Mouse (Mus musculus) MEL (cell line): ENCODE data around the gene Thap4. TPM values are rescaled to one million over a fixed set of nuclear protein-coding genes. Genes with fewer than 3 reads are reported as not detected.
"Not testable (repeated sequence)": the region's sequence is repeated elsewhere in the genome, so short reads cannot be mapped to it uniquely, and the experiment has no call there.

Experiments used
- DNase-seq: peaks from one replicate; pipeline ENCODE4 v3.0.0; 2011; ENCODE audit warnings: low read depth, low spot score
- H3K27ac ChIP-seq: 2 replicates; pipeline ENCODE4 v1.5.1; 2012; ENCODE audit warnings: low read depth, mild to moderate bottlenecking, control low read depth, low read length, moderate library complexity; ENCODE audit not compliant: control insufficient read depth
- H3K27me3 ChIP-seq, 2 experiments: fragments of 150-350 bp in 1 of 2; sonication (generic) in 1 of 2; 2 replicates each; pipeline ENCODE4 v1.6.1; 2012; ENCODE audit warnings: low read length in 2 of 2, mild to moderate bottlenecking in 2 of 2, improper control_type of control experiment in 1 of 2, moderate library complexity in 1 of 2; ENCODE audit not compliant: insufficient read depth in 2 of 2, control insufficient read depth in 1 of 2
- H3K36me3 ChIP-seq, 2 experiments: 2 replicates each; pipeline ENCODE4 v1.6.1; 2012 to 2014; ENCODE audit warnings: low read length in 2 of 2, improper control_type of control experiment in 1 of 2, inconsistent platforms in 1 of 2, mild to moderate bottlenecking in 1 of 2; ENCODE audit not compliant: insufficient read depth in 2 of 2, control insufficient read depth in 1 of 2
- H3K4me1 ChIP-seq, 2 experiments: fragments of 150-350 bp in 1 of 2; sonication (generic) in 1 of 2; 2 replicates each; pipeline ENCODE4 v1.6.1; 2012; ENCODE audit warnings: low read length in 2 of 2, improper control_type of control experiment in 1 of 2, mild to moderate bottlenecking in 1 of 2; ENCODE audit not compliant: insufficient read depth in 2 of 2, control insufficient read depth in 1 of 2
- H3K4me3 ChIP-seq, 2 experiments: fragments of 150-350 bp in 1 of 2; sonication (generic) in 1 of 2; 2 replicates each; pipeline ENCODE4 v1.5.1; 2012; ENCODE audit warnings: low read depth in 2 of 2, low read length in 2 of 2, mild to moderate bottlenecking in 2 of 2, moderate library complexity in 2 of 2, control low read depth in 1 of 2, improper control_type of control experiment in 1 of 2; ENCODE audit not compliant: control insufficient read depth in 1 of 2, insufficient read depth in 1 of 2
- H3K79me2 ChIP-seq: 2 replicates; pipeline ENCODE4 v1.6.1; 2012; ENCODE audit warnings: mild to moderate bottlenecking, low read length, moderate library complexity; ENCODE audit not compliant: control insufficient read depth, poor library complexity, insufficient read depth
- H3K9ac ChIP-seq: 2 replicates; pipeline ENCODE4 v1.6.1; 2012; ENCODE audit warnings: low read depth, mild to moderate bottlenecking, control low read depth, low read length, moderate library complexity; ENCODE audit not compliant: control insufficient read depth, poor library complexity, severe bottlenecking
- H3K9me3 ChIP-seq: fragments of 150-350 bp; sonication (generic); replicated peaks from 2 replicates; pipeline ENCODE4 v1.6.1; 2012; ENCODE audit warnings: mild to moderate bottlenecking, low read length, improper control_type of control experiment, moderate library complexity; ENCODE audit not compliant: insufficient read depth
- BHLHE40 ChIP-seq: IDR thresholded peaks from 2 replicates; pipeline ENCODE4 v1.6.1; 2012; ENCODE audit warnings: low read depth, mild to moderate bottlenecking, inconsistent platforms, low read length, improper control_type of control experiment, borderline replicate concordance
- E2F4 ChIP-seq: IDR thresholded peaks from 2 replicates; pipeline ENCODE4 v1.6.1; 2011; ENCODE audit warnings: low read depth, low read length, improper control_type of control experiment, borderline replicate concordance
- ELF1 ChIP-seq: IDR thresholded peaks from 2 replicates; pipeline ENCODE4 v1.6.1; 2014; ENCODE audit warnings: low read depth, mild to moderate bottlenecking, inconsistent platforms, low read length, improper control_type of control experiment, moderate library complexity
- ETS1 ChIP-seq: IDR thresholded peaks from 2 replicates; pipeline ENCODE4 v1.6.1; 2012; ENCODE audit warnings: low read depth, mild to moderate bottlenecking, inconsistent platforms, low read length, improper control_type of control experiment, moderate library complexity
- GABPA ChIP-seq: IDR thresholded peaks from 2 replicates; pipeline ENCODE4 v1.6.1; 2012; ENCODE audit warnings: low read depth, mild to moderate bottlenecking, inconsistent platforms, low read length, improper control_type of control experiment, moderate library complexity
- GATA1 ChIP-seq: IDR thresholded peaks from 2 replicates; pipeline ENCODE4 v1.6.1; 2011; ENCODE audit warnings: low read depth, low read length, improper control_type of control experiment
- HCFC1 ChIP-seq: IDR thresholded peaks from 2 replicates; pipeline ENCODE4 v1.6.1; 2012; ENCODE audit warnings: low read depth, mild to moderate bottlenecking, inconsistent platforms, low read length, improper control_type of control experiment, moderate library complexity
- MAX ChIP-seq: IDR thresholded peaks from 2 replicates; pipeline ENCODE4 v1.6.1; 2011; ENCODE audit warnings: low read length, improper control_type of control experiment
- MAZ ChIP-seq: IDR thresholded peaks from 2 replicates; pipeline ENCODE4 v1.6.1; 2012; ENCODE audit warnings: low read depth, mild to moderate bottlenecking, inconsistent platforms, low read length, improper control_type of control experiment
- MYC ChIP-seq: IDR thresholded peaks from 2 replicates; pipeline ENCODE4 v1.6.1; 2011; ENCODE audit warnings: low read depth, mild to moderate bottlenecking, low read length, improper control_type of control experiment, moderate library complexity
- NELFE ChIP-seq: IDR thresholded peaks from 2 replicates; pipeline ENCODE4 v1.6.1; 2011; ENCODE audit warnings: low read depth, low read length, improper control_type of control experiment
- RCOR1 ChIP-seq: IDR thresholded peaks from 2 replicates; pipeline ENCODE4 v1.6.1; 2012; ENCODE audit warnings: low read depth, mild to moderate bottlenecking, inconsistent platforms, low read length, improper control_type of control experiment
- SIN3A ChIP-seq: IDR thresholded peaks from 2 replicates; pipeline ENCODE4 v1.6.1; 2012; ENCODE audit warnings: low read length, improper control_type of control experiment, inconsistent platforms
- SMC3 ChIP-seq: IDR thresholded peaks from 2 replicates; pipeline ENCODE4 v1.6.1; 2011; ENCODE audit warnings: low read depth, low read length, improper control_type of control experiment
- USF2 ChIP-seq, 2 experiments: IDR thresholded peaks; 2 replicates each; pipeline ENCODE4 v1.6.1; 2011 to 2012; ENCODE audit warnings: improper control_type of control experiment in 2 of 2, low read length in 2 of 2, borderline replicate concordance in 1 of 2, inconsistent platforms in 1 of 2, low read depth in 1 of 2, mild to moderate bottlenecking in 1 of 2; ENCODE audit not compliant: insufficient read depth in 1 of 2
- ZKSCAN1 ChIP-seq: IDR thresholded peaks from 2 replicates; pipeline ENCODE4 v1.6.1; 2012; ENCODE audit warnings: low read depth, mild to moderate bottlenecking, inconsistent platforms, low read length, improper control_type of control experiment, moderate library complexity
- ZNF384 ChIP-seq: IDR thresholded peaks from 2 replicates; pipeline ENCODE4 v1.6.1; 2012; ENCODE audit warnings: low read depth, mild to moderate bottlenecking, inconsistent platforms, low read length, improper control_type of control experiment
- polyA plus RNA-seq, 2 experiments: library from polyadenylated mRNA; stranded (reverse) in 1 of 2; unstranded in 1 of 2; fragments of >175 nt in 1 of 2; fragments of >200 nt in 1 of 2; gene quantifications; 2 replicates each; pipeline versions ENCODE4 v1.2.1 to v1.2.4; 2012; ENCODE audit warnings: low replicate concordance in 2 of 2, low read depth in 1 of 2; ENCODE audit not compliant: insufficient read length in 2 of 2, insufficient read depth in 1 of 2, missing spikeins in 1 of 2
- total RNA-seq: library from RNA; depleted of rRNA; stranded (reverse); fragments of 300-350 nt; gene quantifications from 2 replicates; pipeline ENCODE4 v1.2.3, GENCODE M21; 2012

The Thap4 gene
- total and polyA plus RNA-seq, 3 experiments: 81.8 to 117 TPM; not detected in 1

DNA sequence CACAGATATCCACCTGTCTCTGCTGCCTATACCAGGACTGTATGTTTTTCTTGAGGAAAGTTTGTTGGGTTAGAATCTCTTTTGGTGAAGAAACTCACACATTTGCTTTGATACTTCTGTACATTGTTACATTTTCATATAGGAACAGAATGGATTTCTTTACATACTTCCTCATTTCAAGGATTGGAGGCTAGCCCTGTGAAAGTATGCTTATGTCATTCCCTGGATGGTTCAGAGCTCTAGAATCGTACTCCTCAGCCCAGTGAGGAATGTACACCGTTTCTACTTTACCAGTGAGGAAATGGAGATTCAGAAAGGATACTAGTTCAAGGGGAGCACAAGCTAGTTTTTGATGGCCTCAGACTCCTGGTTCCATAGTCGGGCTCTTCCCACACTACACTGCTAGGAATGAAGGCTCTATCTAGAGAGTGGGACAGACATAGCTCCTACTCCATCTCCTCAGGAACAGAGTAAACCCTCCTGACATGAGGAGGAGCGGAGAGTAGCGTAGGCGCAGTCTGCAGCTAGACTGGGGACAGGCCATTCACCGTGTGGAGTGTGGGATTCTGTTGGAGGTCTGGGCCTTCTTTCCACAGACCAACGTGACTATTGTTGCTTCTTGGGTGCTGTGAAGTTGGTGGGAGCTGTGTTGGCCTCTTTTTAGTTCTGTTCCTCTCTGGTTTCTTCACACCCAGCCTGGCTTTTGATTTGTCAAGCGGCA is 10.4 kb upstream of the Thap4 start:
- DNase-seq: peak; percentile 46
- Histone ChIP-seq H3K9ac (no peak overlapping the region), H3K9me3 (no peaks in the 10 kb centered on the region), H3K4me1 (no peaks in the 10 kb centered on the region; a peak in 2 of 4 replicates), H3K4me3 (no peak overlapping the region), H3K79me2 (peaks cover 25% of the 10 kb centered on the region), H3K27ac (no peak overlapping the region), H3K27me3 (no peaks in the 10 kb centered on the region), H3K36me3 (peaks cover 9 to 27% of the 10 kb centered on the region in 2 experiments)
- no peak for TF ChIP-seq HCFC1
- TF ChIP-seq ELF1: no peak
- no peak for TF ChIP-seq GABPA
- no peak for TF ChIP-seq NELFE
- TF ChIP-seq SMC3: no peak
- no peak for TF ChIP-seq MAX
- TF ChIP-seq BHLHE40: no peak
- TF ChIP-seq MYC: no peak
- no peak for TF ChIP-seq ETS1
- no peak for TF ChIP-seq GATA1
- TF ChIP-seq MAZ: no peak
- TF ChIP-seq USF2 (IDR thresholded peaks at IDR 0.05; ENCODE audit: borderline replicate concordance in 1 of 2, insufficient read depth in 1 of 2, low read depth in 1 of 2, low read length in 2 of 2): no peak
- no peak for TF ChIP-seq ZNF384
- TF ChIP-seq RCOR1: no peak
- no peak for TF ChIP-seq ZKSCAN1
- TF ChIP-seq E2F4: no peak
- TF ChIP-seq SIN3A: no peak

DNA sequence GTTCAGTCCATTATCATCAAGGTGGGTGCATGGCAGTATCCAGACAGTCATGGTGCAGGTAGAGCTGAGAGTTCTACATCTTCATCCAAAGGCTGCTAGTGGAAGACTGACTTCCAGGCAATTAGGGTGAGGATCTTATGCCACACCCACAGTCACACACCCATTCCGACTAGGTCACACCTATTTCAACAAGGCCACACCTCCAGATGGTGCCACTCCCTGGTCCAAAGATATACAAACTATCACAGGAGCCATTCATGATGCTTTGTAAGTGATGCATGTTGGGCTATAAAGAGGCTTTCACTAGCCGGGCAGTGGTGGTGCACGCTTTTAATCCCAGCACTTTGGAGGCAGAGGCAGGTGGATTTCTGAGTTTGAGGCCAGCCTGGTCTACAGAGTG is 8.9 kb upstream of the Thap4 start:
- Histone ChIP-seq H3K79me2 (peaks cover 36% of the 10 kb centered on the region), H3K36me3 (peaks cover 16 to 17% of the 10 kb centered on the region in 2 experiments)
- not testable (repeated sequence) for H3K9me3 ChIP-seq, DNase-seq, H3K4me1 ChIP-seq, H3K9ac ChIP-seq, H3K4me3 ChIP-seq, H3K27ac ChIP-seq, H3K27me3 ChIP-seq
